Mouse (Mus musculus) embryo, embryonic 10 days (tissue): ENCODE results near the gene Shisa7.
"Not testable (repeated sequence)": the region's sequence is repeated elsewhere in the genome, so short reads cannot be mapped to it uniquely, and the experiment has no call there.

Experiments used
- DNase-seq: peaks from one replicate; pipeline ENCODE4 v3.0.0-alpha.2; 2015; ENCODE audit warnings: low spot score

The Shisa7 gene

DNA sequence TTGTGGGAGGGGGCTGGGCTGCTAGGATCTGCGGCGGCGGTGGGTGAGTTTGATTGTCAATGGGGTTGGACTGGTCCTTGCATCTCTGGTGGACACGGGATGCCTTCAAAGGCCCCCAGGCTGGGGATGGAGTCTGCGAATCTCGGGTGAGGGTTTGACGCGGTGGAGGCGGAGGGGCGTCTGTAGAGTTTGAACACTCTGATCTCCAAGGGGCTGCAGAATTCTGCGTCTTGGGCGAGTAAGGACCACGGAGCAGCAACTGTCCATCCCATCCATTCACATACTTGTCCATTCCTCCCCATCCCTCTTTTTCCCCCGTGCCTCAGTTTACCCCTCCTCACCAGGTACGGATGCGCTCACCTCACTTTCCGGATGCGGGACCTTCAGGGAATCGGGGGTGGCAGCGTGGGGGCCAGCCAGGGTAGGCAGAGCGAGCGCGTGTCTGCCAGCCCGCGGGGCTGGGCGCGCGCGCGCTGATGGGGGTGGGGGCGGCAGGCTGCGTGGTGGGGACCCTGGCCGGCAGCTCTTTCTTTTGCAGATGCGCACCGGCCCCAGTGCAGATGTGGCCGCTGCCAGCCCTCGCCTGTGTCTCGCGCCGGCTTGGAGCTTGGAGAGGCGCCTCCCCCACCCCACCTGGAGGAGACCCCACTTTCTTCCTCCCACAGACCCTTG, at the start of gene Shisa7:
Shisa7 (minus strand) TSS at position 452 of the 672 bp plus-strand sequence.
- no peak for DNase-seq

DNA sequence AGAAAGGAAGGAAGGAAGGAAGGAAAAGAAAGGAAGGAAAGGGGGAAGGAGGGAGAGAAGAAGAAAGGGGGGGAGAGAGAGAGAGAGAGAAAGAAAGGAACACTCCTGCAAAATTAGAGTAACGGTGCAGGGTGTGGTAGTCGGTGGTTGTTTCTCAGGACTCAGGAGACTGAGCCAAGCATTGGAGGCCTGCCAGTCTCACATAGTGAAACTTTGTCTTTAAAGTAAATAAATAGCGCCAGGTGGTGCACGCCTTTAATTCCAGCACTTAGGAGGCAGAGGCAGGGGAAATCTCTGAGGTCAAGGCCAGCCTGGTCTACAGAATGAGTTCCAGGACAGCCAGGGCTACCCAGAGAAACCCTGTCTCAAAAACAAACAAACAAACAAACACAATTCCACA, 42.2 kb upstream of the Shisa7 start:
- no peak for DNase-seq

DNA sequence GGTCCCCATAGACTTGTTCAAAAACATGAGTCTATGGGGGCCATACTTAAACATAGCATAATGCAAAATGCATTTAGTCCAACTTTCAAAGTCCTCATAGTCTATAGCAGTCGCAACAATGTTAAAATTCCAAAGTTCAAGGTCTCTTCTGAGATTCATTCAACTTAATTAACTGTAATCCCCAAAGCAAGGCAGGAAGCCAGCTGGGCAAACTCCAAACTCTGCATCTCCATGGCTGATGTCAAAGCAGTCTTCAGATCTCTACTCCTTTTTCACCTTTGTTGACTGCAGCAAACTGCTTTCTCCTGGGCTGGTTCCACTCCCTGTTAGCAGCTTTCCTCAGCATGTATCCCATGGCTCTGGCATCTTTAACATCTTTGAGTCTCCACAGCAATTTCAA, 34.5 kb upstream of the Shisa7 start:
- DNase-seq: not testable (repeated sequence)

DNA sequence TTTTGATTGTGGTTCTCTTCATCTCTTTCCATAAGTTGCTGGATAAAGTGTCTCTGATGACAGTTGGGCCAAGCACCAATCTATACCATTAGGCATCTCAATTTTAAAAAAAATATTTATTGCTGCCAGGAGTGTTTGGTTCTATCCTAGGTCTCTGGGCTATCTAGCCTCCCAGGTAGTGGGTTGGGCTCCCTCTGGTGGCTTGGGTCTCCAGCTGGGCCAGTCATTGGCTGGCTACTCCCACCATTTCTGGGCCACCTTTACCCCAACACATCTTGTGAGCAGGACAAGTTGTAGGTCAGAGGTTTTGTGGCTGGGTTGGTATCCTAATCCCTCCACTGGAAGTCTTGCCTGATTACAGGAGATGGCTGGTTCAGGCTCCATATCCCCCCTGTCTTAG, 33.7 kb upstream of the Shisa7 start:
- DNase-seq: no peak

DNA sequence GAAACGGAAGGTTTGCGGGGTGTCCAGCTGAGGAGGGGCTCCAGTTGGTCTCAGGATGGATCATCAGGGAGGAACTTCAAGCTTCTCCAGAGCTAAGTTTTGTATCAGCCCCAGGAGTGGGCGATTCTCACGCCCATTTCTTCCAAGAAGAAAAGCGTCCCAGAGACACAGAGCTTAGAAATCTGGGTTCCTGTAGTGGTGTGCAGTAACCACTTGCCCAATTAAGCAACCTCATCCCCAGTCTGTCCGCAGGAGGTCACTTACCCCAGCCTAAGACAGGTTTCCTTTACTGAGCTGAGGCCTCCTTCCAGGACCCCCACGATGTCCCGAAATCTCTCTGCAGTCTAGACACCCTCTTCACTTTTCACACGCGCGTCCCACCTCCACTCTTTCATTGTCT, 32.7 kb upstream of the Shisa7 start:
- no peak for DNase-seq

DNA sequence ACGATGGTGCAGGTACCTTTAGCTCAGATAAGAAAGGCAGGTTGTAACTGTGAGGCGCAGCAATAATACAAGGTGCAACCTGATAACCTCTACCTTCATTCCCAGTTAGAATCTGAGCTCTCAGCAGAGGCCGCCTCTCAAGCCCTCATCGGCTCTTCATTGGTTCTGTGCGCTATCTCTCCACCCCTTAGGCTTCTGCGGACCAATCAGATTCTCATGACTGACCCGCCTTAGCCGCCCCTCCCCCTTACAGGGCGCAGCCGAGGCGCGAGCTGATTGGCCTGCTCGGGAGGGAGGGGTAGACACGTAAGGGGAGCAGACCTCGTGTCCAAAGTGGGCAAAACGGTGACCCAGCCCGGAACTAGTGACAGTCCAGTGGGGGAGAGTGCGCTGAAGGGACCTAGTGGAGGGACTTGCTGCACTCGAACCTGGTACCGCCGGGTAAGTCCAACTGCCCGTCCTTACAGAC, 32.3 kb upstream of the Shisa7 start, which contains the start of gene Isoc2a:
Isoc2a (plus strand) TSS at position 401 of the 469 bp plus-strand sequence.
- DNase-seq: peak; percentile 97

DNA sequence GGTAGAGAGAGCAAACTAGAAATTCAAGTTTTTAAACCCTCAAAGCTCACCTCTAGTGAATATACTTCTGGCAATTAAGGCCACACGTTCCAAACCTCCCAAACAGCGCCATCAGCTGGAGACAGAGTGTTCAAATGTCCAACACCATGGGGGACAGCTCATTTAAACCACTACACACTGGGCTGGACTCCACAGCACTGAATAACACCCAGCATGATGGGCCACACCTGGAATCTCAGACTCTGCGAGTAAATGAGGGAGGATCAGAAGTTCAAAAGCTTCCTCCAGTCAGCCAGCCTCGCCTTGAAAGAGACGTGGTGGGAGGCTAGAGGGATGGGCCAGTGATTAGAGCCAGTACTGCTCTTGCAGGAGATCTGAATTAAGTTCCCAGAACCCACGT, 25.6 kb upstream of the Shisa7 start, which contains the start of gene Isoc2b:
Isoc2b (minus strand) TSS at position 126 of the 400 bp plus-strand sequence.
- no peak for DNase-seq

DNA sequence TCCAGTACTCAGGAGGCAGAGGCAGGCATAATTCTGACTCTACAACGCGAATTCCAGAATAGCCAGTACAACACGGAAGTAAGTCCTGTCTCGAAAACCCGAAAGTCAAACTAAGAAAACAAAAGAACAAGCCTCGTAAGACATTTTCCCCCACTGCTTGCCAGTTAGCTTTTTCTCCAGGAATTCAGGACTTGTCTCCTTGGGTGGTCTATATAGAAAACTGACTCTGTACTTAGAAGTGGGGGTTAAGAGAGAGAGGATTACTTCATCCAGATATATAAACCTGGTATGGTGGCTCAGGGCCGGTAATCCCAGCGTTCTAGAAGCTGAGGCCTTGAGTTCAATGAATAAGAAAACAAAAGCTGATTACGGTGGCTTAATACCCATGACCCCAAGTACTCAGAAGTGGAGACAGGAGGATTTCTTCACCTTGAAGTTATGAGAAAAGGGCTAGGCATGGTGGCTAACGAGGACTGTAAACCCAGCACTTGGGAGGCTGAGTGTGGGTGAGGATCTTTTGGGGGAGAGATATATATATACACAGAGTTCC, 22.2 kb upstream of the Shisa7 start:
- DNase-seq: no peak

DNA sequence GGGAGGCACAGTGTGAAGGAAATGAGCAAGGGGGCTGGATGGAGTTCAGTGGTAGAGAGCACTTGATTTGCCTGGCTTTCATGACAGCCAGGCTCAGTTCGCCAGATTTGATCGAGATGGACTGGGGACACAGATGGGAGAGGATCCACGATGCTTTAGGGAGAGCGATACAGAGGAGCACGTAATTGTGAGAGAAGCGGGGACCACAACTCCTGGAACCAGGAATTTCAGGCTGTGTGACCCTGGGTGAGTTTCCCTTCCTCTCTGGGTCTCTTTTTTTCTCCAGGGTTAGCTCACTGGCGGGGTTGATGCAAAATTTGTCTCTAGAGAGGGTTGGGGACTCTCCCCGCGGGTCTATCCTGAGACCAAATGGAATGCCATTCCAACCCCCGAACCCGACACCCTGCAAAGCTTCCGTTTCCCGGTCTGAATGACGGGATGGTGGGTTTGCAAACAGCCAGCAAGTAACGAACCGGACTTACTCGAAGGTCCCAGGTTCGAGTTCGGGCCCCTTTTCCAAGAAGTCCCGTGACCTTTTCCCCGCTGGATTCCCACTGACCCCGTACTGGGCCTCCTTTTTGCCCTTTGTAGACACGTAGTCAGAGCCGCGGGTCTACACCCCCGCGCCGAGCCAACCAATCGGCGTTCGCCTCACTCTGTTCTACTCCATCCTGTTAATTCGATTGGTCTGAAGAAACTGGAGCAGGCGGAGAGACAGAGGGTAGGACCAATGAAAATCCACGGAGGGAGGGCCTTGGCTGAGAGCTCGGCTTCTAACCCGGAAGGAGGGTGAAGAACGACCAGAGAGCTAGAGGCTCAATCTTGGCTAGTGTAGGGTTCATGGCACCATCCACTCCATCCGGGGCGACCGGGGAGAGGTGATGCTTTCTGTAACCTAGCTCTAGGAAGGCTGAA, 21.3 kb upstream of the Shisa7 start:
- DNase-seq: peak; percentile 97

DNA sequence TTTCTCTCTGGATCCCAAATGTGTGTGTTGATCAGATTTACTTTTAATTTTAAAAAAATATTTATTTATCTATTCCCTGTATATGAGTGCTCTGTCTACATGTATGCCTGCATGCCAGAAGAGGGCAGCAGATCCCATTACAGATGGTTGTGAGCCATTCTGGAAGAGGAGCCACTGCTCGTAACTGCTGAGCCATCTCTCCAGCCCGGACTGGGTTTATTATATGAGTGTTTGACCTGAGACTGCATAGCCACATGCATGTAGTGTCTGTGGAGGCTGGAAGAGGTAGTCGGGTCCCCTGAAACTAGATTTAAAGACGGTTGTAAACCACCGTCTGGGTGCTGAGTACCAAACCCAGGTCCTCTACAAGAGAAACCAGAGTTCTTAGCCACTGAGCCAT, 20.6 kb upstream of the Shisa7 start:
- peak; percentile 55 for DNase-seq

DNA sequence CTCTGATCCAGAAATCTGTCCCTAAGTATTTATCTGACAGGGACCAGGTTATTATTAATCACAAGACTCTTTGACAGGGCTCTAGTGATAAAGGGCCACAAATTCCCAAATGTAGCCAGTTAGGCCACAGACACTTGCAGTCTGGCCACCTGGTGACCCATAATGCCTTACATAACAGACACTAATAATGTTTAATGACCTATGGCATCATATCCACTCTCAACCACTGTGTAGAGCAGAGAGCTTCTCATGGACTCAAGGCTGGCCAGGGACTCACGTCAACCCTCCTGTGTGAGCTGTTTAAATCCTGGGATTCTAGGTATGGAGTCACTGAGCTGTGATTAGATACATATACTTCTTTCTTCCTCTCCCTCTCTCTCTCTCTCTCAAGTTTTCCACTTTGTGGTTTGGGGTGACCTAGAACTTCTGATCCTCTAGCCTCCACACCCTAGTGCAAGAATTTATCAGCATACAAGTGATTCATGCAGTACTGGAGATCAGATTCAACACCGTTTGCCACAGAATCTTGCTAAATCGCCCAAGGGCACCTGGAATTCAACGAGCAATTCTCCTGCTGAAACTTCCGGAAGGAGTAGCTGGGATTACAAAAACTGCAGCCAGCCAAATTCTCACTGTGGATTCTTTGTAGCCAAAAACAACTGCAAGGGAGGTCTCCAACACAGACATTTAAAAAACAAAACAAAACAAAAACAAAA, 19.8 kb upstream of the Shisa7 start:
- DNase-seq: no peak

DNA sequence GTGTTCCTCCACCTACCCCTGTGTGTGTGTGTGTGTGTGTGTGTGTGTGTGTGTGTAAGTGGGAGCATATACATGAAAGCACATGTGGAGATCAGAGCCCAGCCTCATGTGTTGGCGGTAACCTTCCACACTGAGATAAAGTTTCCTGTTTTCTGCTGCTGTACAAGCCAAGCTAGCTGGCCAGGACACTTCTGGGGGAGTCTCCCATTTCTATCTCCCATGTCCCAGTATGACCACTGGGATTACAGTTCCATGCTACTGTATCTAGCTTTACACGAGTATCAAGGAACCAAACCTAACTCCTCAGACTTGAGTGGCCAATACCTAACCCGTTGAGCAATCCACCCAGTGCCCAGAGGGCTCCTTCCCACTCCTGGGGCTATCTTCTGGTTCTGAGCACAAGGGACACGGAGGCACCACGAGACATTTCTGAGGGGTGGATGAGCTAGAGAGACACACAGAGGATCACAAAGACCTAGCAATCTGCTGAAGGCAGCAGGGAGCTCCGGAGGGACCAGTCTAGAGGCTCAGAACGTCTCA, 19.1 kb upstream of the Shisa7 start:
- no peak for DNase-seq

DNA sequence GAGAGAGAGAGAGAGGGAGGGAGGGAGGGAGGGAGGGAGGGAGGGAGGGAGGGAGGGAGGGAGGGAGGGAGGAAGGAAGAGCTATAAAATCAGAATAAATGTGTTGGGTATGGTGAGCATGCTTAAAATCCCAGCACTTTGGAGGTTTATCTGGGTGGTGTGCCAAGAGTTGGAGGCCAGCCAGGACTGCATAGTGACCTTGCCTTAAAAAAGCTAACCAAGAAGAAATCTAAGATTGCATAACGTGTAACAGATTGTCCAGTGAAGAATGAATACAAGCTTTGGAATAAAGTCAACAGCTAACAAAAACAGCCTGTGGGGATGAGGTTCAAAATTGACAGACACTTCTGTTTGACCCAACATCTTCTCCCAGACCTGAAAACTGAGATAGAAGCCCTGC, 18.5 kb upstream of the Shisa7 start:
- DNase-seq: no peak

DNA sequence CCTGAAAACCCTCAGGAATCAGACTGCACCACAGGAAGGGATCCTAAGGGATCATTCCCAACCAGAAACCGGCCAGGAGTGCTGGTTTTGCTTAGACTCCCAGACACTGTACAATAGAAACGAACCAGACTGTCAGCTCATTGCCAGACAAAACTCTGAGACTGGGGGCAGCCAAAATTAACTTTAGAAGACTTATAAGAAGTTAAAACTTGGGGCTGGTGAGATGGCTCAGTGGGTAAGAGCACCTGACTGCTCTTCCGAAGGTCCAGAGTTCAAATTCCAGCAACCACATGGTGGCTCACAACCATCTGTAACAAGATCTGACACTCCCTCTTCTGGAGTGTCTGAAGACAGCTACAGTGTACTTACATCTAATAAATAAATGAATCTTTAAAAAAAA, 16.4 kb upstream of the Shisa7 start:
- DNase-seq: not testable (repeated sequence)

DNA sequence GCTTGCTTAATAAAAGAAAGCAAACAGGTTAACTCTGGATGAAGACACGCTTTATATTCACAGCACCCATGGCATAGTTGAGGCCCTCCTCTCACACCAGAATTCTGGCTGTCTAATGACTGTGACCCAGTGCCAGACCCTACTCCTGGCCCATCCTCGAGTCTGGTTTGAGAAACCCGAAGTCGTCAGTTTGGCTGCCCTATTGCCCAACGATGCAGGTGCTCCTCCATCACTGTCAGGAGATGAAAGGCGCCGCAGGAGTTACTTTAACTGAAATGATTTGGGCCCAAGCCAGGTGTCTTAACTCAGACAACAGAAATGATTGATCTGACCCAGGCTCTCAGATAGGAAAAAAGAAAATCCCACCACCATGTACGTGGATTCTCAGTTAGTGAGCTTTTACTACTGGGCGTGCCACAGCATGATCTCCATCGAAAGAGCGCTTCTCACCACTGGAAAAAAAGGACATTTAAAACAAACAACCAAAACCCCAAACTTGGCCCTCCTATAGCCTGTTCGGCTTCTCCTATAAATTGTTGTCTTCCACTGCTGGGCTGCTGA, 15.0 kb upstream of the Shisa7 start:
- no peak for DNase-seq

DNA sequence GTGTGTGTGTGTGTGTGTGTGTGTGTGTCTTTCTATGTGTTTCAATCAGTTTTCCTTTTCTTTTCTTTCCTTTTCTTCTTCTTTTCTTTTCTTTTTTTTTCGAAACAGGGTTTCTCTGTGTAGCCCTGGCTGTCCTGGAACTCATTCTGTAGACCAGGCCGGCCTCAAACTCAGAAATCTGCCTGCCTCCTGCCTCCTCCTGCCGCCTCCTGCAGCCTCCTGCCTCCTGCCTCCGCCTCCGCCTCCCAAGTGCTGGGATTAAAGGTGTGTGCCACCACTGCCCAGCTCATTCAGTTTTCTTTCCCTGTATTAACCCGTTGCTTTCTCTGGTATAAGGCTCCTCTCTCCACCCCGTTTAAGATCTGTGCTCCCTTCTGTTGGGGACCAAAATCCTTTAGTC, 12.8 kb upstream of the Shisa7 start:
- no peak for DNase-seq

DNA sequence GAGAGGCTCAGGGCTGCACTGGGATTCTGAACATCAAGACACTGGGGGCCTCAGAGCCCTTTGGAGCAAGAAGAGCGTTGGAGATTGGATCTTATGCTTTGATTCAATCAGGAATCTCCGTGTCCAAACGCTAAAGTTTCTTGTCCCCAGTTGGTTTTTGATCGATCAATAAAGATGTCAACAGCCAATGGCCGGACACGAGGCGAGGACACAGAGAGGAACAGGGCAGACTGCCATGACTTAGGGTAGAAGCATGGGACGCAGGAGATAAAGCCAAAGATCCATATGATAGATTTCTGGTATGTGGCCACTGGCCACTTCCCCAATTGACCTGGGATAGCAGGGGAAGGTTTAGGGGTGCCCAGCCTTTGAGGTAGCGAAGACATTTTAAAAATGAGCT, 12.0 kb upstream of the Shisa7 start:
- DNase-seq: no peak

DNA sequence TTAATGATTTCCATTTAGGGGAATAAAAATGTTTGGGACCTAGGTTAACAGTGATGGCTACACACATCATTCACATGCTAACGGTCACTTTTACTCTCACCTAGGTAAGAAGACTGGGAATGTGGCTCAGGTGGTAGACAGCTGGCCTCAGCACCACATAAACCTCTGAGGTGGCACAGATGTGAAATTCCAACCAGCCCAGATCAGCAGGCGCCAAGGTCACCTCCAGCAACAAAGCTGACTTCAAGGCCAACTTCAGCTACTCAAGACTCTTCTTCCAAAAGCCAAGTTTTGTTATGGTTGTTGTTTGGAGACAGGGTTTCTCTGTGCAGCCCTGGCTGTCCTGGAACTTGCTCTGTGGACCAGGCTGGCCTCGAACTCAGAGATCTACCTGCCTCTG, 9.1 kb upstream of the Shisa7 start:
- DNase-seq: no peak

DNA sequence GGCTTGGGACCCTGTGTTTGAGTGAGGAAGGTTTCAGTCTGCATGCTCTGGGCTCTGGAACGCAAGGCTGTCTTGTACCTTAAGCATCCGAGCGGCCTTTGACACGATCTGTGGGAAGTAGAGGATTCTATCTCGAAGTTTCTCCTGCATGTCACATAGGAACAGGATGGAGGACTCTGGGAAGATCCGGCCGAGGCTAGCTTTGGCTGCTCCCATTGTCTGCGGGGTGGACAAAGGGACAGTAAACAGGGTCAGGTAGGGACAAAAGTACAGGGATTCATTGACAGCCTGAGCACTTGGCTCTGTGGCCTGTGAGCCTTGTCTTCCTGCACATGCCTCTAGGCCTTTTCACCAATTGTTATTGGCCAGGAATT, 6.8 kb upstream of the Shisa7 start:
- no peak for DNase-seq

DNA sequence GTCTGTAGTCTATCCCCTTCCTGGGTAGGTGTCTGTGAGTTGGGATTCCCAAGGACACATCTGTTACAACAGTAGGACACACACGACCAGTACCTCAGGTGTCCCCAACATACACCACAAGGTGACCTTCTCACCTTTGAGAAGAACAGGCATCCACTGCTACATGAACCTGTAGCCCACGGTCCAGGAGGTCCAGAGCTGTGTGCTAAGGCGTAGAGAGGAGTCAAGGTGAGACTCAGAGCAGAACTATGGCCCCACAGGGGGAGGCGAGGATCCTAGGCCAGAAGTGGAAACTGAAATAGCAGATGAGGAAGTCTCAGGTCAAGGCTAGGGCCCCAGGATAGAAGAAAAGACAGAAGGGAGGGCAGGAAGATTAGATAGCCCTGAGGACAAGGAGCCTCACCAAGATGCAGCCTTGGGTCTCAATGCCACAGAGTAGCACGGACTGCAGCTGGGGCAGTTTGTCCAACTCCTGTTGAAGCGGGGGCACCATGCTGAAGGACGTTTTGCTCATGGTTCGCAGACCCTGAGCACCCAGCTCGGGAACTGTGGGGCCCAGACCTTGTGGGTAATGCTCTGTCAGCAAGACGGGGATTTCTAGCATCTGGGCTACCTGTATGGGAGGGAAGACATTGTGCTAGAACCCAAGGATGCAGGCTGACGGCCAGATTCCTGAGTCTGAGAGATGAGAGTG, 6.3 kb upstream of the Shisa7 start:
- no peak for DNase-seq

DNA sequence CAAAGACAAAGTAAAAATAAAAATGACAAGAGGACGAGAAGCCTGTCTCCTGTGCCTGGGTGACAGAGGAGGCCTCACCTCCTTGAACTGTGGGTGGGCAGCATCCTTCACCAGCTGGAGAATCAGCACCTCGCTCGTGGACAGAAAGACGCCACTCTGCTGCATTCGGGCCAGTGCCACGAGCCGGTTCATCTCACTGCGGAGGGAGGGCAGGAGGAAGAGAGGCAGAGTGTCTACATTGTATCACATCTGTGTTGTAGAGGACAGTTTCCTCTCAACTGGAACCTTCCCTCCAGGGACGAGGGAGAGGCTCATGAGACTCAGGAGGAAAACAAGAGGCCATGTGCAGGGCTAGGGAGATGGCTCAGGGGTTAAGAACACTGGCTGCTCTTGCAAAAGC, 4.9 kb upstream of the Shisa7 start:
- no peak for DNase-seq
